Mouse (Mus musculus): ENCODE data around the gene Plxdc1. TPM values are rescaled to one million over a fixed set of nuclear protein-coding genes. Genes with fewer than 3 reads are reported as not detected.
"Not testable (repeated sequence)": the region's sequence is repeated elsewhere in the genome, so short reads cannot be mapped to it uniquely, and the experiment has no call there.

Gene Plxdc1
- polyA plus RNA-seq, 1 experiment from 2014 or later: 2.3 TPM

- Histone ChIP-seq H3K4me3 (ENCODE audit: low read length) (no peak overlapping the region), H3K9me3 (ENCODE audit: low read length) (no peaks in the 10 kb centered on the region), H3K4me2 (replicated peaks; ENCODE audit: low read depth, low read length) (no peak overlapping the region), H3K36me3 (ENCODE audit: insufficient read depth, low read length) (no peaks in the 10 kb centered on the region), H3K27me3 (ENCODE audit: insufficient read depth, low read length) (no peaks in the 10 kb centered on the region), H3K9ac (replicated peaks; ENCODE audit: low read length) (no peak overlapping the region), H3K4me1 (ENCODE audit: insufficient read depth, low read length) (peaks cover 19% of the 10 kb centered on the region; the same call in 1 of the 2 replicates), H3K27ac (ENCODE audit: low read length) (no peak overlapping the region)
- no peak for ATAC-seq (ENCODE audit: low FRiP score, low TSS enrichment)
- WGBS: 69% methylated on average over 16 of the region's 16 CpGs
These were observed 32.9 kb downstream of the Plxdc1 start for GRCm38 (mm10) chr11:97953179-97953938.

- Histone ChIP-seq H3K4me1 (ENCODE audit: insufficient read depth, low read length) (peaks cover 18% of the 10 kb centered on the region; the same call in 1 of the 2 replicates), H3K4me2 (replicated peaks; ENCODE audit: low read depth, low read length) (no peak overlapping the region), H3K27me3 (ENCODE audit: insufficient read depth, low read length) (no peaks in the 10 kb centered on the region), H3K27ac (ENCODE audit: low read length) (no peak overlapping the region), H3K36me3 (ENCODE audit: insufficient read depth, low read length) (no peaks in the 10 kb centered on the region), H3K9me3 (ENCODE audit: low read length) (no peaks in the 10 kb centered on the region), H3K9ac (replicated peaks; ENCODE audit: low read length) (no peak overlapping the region), H3K4me3 (ENCODE audit: low read length) (no peak overlapping the region)
- no peak for ATAC-seq (ENCODE audit: low FRiP score, low TSS enrichment)
- WGBS: 87% methylated on average over 1 of the region's 1 CpGs
These were observed 33.8 kb downstream of the Plxdc1 start for GRCm38 (mm10) chr11:97952367-97953006.

DNA sequence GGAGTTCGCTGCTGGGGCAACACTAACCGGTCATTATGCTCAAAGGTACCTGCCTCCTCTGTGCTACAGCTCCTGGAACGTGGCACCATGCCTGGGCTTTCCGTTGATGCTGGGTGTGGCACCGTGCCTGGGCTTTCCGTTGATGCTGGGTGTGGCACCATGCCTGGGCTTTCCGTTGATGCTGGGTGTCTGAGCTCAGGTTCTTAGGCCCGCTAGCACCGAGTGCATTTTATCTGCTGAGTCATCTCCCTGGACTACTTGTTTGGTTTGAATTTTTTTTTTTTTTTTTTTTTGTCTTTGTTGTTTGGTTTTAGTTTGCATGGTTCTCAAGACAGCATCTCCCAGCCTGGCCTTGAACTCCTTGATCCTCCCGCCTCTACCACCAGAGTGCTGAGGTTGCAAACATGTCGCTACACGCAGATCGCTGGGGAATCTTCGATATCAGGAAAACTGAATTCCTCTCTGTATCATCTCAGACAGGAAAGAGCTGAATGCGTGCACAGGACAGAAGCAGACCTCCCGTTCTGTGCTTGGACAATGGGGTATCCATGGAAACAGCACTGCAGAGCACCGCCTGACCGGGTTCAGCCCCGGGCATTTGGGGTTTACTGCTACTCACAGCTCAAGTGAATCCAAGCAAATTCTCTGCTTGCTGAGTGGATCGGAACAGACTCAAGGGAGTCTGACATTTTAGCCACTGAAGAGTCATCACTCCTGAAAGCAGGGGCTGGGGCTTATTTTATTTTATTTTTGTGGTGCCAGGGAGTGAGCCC, 36.4 kb downstream of the Plxdc1 start:
- Histone ChIP-seq H3K27me3 (ENCODE audit: insufficient read depth, low read length) (no peaks in the 10 kb centered on the region), H3K4me2 (replicated peaks; ENCODE audit: low read depth, low read length) (no peak overlapping the region), H3K27ac (ENCODE audit: low read length) (no peak overlapping the region), H3K9me3 (ENCODE audit: low read length) (no peaks in the 10 kb centered on the region), H3K9ac (replicated peaks; ENCODE audit: low read length) (no peak overlapping the region), H3K4me3 (ENCODE audit: low read length) (no peak overlapping the region), H3K36me3 (ENCODE audit: insufficient read depth, low read length) (no peaks in the 10 kb centered on the region), H3K4me1 (ENCODE audit: insufficient read depth, low read length) (peaks cover 12% of the 10 kb centered on the region; the same call in 1 of the 2 replicates)
- WGBS: 55% methylated on average over 20 of the region's 20 CpGs
- no peak for ATAC-seq (ENCODE audit: low FRiP score, low TSS enrichment)

DNA sequence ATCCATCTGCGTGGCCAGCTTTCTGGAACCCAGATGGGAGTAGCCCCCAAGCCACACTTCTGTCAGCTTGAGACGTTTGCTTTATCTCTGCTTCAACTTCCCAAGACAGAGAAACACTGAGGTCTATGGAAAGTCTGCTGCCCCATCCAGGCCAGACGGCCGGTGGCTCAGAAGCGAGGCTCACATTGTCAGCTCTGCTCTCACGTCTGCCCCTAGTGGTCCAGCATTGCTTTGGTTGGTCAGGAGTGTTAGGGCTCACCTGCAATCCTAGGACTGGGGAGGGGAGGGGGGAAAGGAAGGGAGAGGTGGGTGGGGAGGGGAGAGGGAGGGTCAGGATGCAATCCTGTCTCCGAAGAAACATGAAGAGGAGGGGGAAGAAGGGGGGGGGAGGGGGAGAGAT, 38.8 kb downstream of the Plxdc1 start:
- 14% methylated on average over 7 of the region's 7 CpGs for WGBS
- no peak overlapping the region for H3K27ac ChIP-seq (ENCODE audit: low read length)
- H3K4me1 ChIP-seq (ENCODE audit: insufficient read depth, low read length): peaks cover 4% of the 10 kb centered on the region; the same call in 1 of the 2 replicates
- H3K9me3 ChIP-seq (ENCODE audit: low read length): no peaks in the 10 kb centered on the region
- no peaks in the 10 kb centered on the region for H3K27me3 ChIP-seq (ENCODE audit: insufficient read depth, low read length)
- ATAC-seq (ENCODE audit: low FRiP score, low TSS enrichment): no peak
- no peak overlapping the region for H3K4me3 ChIP-seq (ENCODE audit: low read length)
- H3K9ac ChIP-seq (replicated peaks; ENCODE audit: low read length): no peak overlapping the region
- H3K36me3 ChIP-seq (ENCODE audit: insufficient read depth, low read length): no peaks in the 10 kb centered on the region
- H3K4me2 ChIP-seq (replicated peaks; ENCODE audit: low read depth, low read length): no peak overlapping the region

DNA sequence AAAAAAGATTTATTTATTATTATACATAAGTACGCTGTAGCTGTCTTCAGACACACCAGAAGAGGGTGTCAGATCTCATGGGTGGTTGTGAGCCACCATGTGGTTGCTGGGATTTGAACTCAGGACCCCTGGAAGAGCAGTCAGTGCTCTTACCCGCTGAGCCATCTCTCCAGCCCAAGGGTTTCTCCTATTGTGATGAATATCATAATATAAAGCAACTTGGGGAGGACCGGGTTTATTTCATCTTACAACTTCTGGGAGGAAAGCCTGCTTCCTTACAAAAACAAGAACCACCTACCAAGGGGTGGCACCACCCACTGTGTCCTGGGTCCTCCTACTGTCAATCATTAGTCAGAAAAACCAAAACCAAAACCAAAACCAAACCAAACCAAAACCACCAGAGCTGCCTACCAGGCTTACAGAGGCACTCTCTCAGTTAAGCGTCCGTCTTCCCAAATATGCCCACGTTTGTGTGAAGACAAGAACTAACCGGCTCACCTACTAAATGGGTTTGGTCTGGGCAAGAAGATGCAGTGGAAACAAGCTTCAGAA, 40.4 kb downstream of the Plxdc1 start:
- not testable (repeated sequence) for H3K9ac ChIP-seq (replicated peaks; ENCODE audit: low read length); H3K9me3 ChIP-seq (ENCODE audit: low read length); H3K4me2 ChIP-seq (replicated peaks; ENCODE audit: low read depth, low read length); H3K36me3 ChIP-seq (ENCODE audit: insufficient read depth, low read length); H3K27ac ChIP-seq (ENCODE audit: low read length); H3K4me3 ChIP-seq (ENCODE audit: low read length); H3K4me1 ChIP-seq (ENCODE audit: insufficient read depth, low read length); H3K27me3 ChIP-seq (ENCODE audit: insufficient read depth, low read length); ATAC-seq (ENCODE audit: low FRiP score, low TSS enrichment)
- 91% methylated on average over 7 of the region's 7 CpGs for WGBS

DNA sequence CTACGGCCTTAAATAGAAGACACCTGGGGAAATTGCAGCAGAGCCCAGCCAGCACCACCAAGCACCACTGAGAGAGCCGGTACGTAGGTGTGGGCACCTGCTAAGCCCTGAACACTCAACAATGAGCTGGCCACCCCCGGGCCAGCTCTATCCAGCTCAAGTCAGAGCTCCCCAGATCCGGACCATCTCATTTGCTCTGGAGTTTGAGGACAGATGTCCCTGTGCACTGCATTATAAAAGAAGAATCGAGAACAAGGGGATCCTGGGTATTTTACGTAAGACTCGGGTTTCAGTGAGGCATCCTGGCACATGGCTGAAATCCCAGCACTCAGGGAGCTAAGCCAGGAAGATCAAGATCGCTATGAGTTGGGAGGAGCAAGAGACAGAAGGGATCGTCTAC, 41.2 kb downstream of the Plxdc1 start:
- H3K4me1 ChIP-seq (ENCODE audit: insufficient read depth, low read length): peaks cover 2% of the 10 kb centered on the region; the same call in 1 of the 2 replicates
- 86% methylated on average over 10 of the region's 10 CpGs for WGBS
- ATAC-seq (ENCODE audit: low FRiP score, low TSS enrichment): no peak
- H3K4me2 ChIP-seq (replicated peaks; ENCODE audit: low read depth, low read length): no peak overlapping the region
- H3K9me3 ChIP-seq (ENCODE audit: low read length): no peaks in the 10 kb centered on the region
- H3K4me3 ChIP-seq (ENCODE audit: low read length): no peak overlapping the region
- H3K27ac ChIP-seq (ENCODE audit: low read length): no peak overlapping the region
- no peaks in the 10 kb centered on the region for H3K36me3 ChIP-seq (ENCODE audit: insufficient read depth, low read length)
- no peak overlapping the region for H3K9ac ChIP-seq (replicated peaks; ENCODE audit: low read length)
- H3K27me3 ChIP-seq (ENCODE audit: insufficient read depth, low read length): no peaks in the 10 kb centered on the region

DNA sequence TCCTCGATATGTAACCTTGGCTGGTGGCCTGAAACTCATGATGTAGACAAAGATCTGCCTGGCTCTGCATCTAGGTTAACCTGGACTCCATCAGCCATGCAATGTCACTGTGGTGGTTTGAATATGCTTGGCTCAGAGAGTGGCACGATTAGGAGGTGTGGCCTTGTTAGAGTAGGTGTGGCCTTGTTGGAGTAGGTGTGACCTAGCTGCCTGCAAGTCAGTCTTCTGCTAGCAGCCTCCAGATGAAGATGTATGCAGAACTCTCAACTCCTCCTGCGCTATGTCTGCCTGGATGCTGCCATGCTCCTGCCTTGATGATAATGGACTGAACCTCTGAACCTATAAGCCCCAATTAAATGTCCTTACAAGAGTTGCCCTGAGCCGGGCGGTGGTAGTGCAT, 43.0 kb downstream of the Plxdc1 start:
- 80% methylated on average over 5 of the region's 5 CpGs for WGBS
- Histone ChIP-seq H3K4me3 (ENCODE audit: low read length) (no peak overlapping the region), H3K36me3 (ENCODE audit: insufficient read depth, low read length) (no peaks in the 10 kb centered on the region), H3K9ac (replicated peaks; ENCODE audit: low read length) (no peak overlapping the region), H3K4me2 (replicated peaks; ENCODE audit: low read depth, low read length) (no peak overlapping the region), H3K27me3 (ENCODE audit: insufficient read depth, low read length) (no peaks in the 10 kb centered on the region), H3K4me1 (ENCODE audit: insufficient read depth, low read length) (no peaks in the 10 kb centered on the region), H3K27ac (ENCODE audit: low read length) (no peak overlapping the region), H3K9me3 (ENCODE audit: low read length) (no peaks in the 10 kb centered on the region)
- no peak for ATAC-seq (ENCODE audit: low FRiP score, low TSS enrichment)

GRCm38 (mm10) chr11:97942420-97943111, 43.7 kb downstream of the Plxdc1 start:
- H3K27ac ChIP-seq (ENCODE audit: low read length): no peak overlapping the region
- no peak for ATAC-seq (ENCODE audit: low FRiP score, low TSS enrichment)
- no peak overlapping the region for H3K4me3 ChIP-seq (ENCODE audit: low read length)
- WGBS: 77% methylated on average over 15 of the region's 15 CpGs
- no peaks in the 10 kb centered on the region for H3K27me3 ChIP-seq (ENCODE audit: insufficient read depth, low read length)
- H3K4me2 ChIP-seq (replicated peaks; ENCODE audit: low read depth, low read length): no peak overlapping the region
- H3K9me3 ChIP-seq (ENCODE audit: low read length): no peaks in the 10 kb centered on the region
- no peaks in the 10 kb centered on the region for H3K4me1 ChIP-seq (ENCODE audit: insufficient read depth, low read length)
- H3K9ac ChIP-seq (replicated peaks; ENCODE audit: low read length): no peak overlapping the region
- no peaks in the 10 kb centered on the region for H3K36me3 ChIP-seq (ENCODE audit: insufficient read depth, low read length)

GRCm38 (mm10) chr11:97937469-97938105, 48.7 kb downstream of the Plxdc1 start:
- no peak overlapping the region for H3K4me3 ChIP-seq (ENCODE audit: low read length)
- no peak overlapping the region for H3K9ac ChIP-seq (replicated peaks; ENCODE audit: low read length)
- H3K36me3 ChIP-seq (ENCODE audit: insufficient read depth, low read length): no peaks in the 10 kb centered on the region
- H3K4me2 ChIP-seq (replicated peaks; ENCODE audit: low read depth, low read length): no peak overlapping the region
- H3K4me1 ChIP-seq (ENCODE audit: insufficient read depth, low read length): no peaks in the 10 kb centered on the region
- WGBS: 60% methylated on average over 2 of the region's 2 CpGs
- H3K27ac ChIP-seq (ENCODE audit: low read length): no peak overlapping the region
- ATAC-seq (ENCODE audit: low FRiP score, low TSS enrichment): no peak
- no peaks in the 10 kb centered on the region for H3K9me3 ChIP-seq (ENCODE audit: low read length)
- H3K27me3 ChIP-seq (ENCODE audit: insufficient read depth, low read length): no peaks in the 10 kb centered on the region

Measured in kidney, embryonic 16.5 days (tissue).